Mouse (Mus musculus): ENCODE measurements around the gene Dclk1. TPM values are rescaled to one million over a fixed set of nuclear protein-coding genes. Genes with fewer than 3 reads are reported as not detected.
A peak's percentile ranks its signal among the peaks of the same experiment; 100 is the strongest.
"Not testable (repeated sequence)": the region's sequence is repeated elsewhere in the genome, so short reads cannot be mapped to it uniquely, and the experiment has no call there.

Dclk1 gene
- total RNA-seq (2021) = 10 to 100 TPM; 11.9 to 13.0 TPM

DNA sequence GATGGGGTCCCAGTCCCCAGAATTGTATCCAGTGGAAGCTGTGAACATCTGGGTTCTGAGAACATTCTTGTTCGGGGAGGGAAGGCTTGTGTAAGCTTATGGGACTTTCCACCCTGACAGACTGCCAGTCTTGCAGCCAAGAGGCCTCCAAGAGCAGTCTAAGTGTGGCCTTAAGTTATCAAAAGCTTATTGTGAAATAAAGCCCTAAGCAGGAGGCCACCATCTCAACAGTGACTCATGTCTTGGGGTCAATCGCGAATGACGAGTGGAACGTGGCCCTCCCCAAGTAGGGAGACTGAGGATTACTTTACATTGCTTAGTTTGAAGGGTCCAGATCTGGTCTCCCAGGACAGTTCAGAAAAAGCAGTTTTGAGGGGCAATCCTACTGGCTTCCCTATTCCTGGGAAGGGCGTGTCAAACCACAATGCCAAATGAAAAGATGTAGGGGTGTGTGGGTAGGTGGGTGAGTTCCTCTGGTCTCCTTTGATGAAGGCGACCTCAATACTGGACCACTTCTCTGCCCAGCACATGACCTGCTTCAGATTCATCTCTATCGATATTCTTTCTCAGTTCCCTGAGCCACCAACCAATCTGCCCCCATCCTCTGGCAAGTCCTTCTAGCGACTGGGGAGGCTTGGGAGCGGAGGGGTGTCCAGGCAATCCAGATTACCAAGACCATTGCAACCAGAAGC is at the start of gene Dclk1:
Dclk1 (plus strand) TSS at position 635 of the 692 bp plus-strand sequence.
- intact Hi-C loops (cut with DNase I) = loop anchor here (5.0 kb wide), 1 partner anchor 110 kb away; no protein-coding TSS in a partner anchor
- DNase-seq = peak; percentile 51 to 56

DNA sequence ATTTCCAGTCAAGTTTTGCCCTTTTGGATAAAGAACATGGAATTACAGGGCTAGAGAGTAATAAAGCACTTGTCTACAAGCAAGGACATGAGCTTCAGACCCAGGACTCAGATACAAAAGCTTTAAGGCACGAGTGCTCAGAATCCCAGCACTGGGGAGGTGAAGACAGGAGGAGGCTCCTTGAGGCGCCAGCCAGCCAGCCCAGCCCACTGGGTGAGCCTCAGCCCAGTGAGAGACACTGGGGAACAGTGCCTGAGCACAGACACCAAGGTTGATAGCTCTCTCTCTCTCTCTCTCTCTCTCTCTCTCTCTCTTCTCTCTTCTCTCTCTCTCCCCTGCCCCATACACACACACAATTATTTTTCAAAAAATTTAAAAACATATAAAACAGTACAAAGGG is 48.8 kb upstream of the Dclk1 start:
- no peak for DNase-seq
- intact Hi-C loops (cut with DNase I) = no loop called here

DNA sequence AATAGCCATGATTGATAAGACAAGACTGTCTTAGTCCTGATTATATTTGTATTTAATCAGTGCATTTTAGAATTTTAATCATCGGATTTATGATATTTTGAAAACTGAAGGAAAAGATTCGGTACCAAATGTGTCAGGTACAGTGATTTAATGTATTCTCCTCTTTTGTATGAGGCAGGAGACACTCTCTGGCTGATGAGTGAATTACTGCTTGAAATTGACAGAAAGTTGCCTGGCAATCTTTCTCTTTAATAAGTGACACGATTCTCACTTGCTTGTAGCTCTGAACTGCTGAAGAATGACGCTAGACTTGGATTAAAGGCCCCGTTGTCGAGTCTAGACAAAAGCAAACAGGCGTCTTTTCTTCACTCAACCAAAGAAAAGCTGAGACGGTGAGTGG is 47.4 kb upstream of the Dclk1 start:
- intact Hi-C loops (cut with DNase I) = no loop called here
- no peak for DNase-seq

DNA sequence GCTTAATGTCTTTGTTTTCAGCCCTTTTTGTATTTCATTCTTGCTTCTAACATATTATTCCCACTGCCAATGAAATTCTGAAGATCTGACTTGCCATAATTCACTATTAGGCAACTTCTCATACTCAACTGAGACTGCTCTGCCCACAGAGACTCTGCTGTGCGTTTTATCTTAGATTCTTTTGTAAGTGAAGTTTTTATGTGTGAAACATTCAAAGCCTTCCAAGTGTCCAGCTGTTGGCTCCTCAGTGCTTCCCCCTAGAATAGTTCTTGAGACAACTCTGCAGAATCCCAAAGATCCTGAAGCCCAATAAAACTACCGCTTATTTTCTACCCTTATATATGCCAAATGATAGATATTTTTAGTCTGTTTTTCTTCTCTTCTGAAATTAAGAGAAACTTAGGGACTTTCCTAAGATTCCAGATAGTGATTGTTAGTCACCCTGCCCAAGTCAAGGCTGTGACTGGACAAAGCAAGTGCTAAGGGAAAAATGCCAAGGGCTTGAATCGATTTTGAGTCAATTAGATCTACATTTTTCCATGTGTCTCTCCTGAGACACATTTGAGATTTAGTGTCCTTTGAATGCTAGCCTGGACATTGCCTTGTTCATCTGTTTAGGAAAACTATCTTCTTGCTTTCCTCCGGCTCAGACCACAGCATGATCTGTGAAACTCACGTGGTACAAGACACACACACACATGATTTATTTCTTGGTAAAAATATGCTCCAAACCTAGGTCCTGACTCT is 46.4 kb upstream of the Dclk1 start:
- DNase-seq = peak; percentile 30 to 36
- intact Hi-C loops (cut with DNase I) = no loop called here

DNA sequence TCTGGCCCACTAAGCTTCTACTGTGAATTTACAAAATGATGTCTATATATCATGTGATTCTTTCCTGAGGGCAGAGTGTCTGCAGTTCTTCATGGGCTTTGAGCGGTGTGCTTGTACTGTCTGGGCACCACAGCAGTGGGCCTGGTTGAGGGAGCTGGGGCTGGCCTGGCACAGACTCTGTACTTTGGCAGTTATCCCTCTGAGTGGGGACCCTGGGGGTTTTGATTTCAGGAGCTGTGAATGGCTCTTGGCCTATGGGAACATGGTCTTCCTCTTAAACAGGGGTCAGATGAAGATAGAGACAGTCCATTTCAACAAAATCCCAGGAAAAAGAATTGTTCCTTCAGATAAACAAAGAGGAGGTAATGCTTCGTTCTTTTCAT is 45.8 kb upstream of the Dclk1 start:
- no peak for DNase-seq
- intact Hi-C loops (cut with DNase I) = no loop called here

DNA sequence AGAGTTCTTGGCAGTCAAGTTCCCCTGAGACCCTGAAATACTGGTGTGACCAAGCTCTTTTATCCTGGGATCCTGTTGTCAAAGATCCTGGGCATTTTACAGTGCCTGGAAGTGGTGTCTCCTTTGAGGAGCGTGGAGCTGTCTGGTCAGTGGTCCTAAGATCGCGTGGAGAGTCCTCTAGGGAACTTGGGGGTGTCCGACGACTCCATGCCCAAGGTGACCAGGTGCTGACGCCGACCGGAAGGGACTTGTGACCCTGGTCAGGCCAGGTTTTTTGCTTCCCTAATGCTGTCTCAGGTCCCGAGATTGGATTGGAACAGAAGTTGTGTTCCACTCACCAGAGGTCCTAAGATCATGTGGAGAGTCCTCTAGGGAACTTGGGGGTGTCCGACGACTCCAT is 38.5 kb upstream of the Dclk1 start:
- intact Hi-C loops (cut with DNase I); DNase-seq: not testable (repeated sequence)

DNA sequence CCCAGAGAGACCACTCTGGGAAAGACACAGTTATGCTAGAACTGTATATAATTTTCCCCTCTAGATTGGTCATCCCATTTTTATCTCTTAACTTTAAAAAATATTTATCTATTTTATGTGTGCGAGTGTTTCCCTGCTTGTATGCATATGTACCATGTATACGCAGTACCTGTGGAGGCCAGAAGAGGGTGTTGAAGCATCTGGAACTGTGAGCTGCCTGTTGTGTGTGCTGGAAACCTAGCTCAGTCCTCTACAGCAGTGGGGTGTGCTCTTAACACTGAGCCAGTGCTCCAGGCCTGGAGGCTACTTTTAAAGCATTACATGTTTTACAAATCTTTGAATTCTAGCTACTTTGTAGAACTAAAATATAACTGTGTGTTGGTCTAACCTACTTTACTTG is 35.8 kb upstream of the Dclk1 start:
- intact Hi-C loops (cut with DNase I) = no loop called here
- no peak for DNase-seq

DNA sequence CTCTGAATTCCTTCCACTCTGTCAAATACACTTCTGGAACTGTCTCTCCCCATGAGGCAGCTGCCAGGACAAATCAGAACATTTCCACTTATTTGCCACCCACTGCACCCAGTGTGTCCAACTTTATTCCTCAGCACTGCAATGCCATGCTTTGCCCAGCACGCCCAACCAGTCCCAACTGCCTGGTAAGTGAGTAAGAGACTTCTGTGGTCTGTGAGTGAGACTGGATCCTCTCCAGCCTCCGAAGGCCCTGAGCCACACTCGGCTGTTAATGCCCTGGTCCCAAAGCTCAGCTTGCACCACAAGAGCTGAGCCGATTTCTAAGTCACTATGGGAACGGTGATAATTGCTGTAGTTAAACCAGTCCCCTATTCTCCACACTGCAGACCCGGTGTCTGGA is 34.5 kb upstream of the Dclk1 start:
- intact Hi-C loops (cut with DNase I) = no loop called here
- no peak for DNase-seq

DNA sequence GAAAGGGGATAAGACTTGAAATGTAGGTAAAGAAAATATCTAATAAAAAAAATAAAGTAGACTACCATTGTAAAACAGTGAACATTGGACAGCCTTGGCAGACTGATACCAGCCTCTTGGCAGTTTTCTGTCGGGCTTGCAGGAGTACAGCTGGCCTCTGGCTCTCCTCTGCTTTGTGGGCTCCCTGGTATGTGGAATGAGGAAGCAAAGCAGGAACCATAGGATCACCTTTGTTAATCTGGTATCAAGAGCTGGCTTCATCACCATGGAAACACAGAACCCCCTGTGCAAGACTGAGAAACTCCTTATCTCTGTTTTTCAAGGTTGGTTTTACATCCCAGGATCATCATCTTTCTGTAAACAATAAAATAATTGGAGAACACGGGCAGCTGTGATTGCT is 29.9 kb upstream of the Dclk1 start:
- DNase-seq = no peak
- intact Hi-C loops (cut with DNase I) = no loop called here

DNA sequence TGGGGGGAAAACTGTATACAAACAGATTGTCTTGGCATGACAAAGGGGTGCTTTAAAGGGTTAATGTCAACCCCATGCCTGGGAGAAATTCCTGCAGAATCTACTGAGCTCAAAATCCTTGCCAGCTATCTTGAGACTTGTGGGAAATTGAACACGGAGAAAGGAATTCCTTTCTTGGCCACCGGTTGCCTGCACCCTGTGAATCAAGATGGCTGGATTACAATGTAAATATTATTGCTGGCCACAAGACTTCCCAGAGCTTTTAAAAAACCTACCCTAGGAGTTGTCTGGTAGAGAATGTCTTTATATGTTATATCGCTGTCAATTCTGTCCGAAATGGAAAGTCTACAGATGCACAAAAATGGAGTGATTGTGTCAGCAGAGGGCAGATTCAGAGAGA is 28.4 kb upstream of the Dclk1 start:
- intact Hi-C loops (cut with DNase I) = no loop called here
- no peak for DNase-seq

DNA sequence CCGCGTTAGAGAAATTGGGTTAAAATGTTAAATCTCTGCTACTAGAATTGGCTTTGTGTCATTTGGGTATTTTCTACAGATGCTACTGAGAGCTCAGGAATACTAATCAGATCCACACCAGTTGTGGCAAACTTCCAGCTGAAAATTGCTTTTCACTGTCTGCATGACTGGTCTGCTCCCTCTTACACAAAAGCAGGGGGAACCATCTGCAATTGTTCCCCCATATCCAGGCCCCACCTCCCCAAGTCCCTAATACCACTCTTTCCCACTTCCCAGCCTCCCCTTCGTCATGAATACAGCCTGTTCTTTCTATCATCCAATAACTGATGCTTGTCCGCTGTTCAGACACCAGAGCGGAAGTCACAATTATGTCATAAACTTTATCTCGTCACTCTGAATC is 27.8 kb upstream of the Dclk1 start:
- DNase-seq = no peak
- intact Hi-C loops (cut with DNase I) = no loop called here

DNA sequence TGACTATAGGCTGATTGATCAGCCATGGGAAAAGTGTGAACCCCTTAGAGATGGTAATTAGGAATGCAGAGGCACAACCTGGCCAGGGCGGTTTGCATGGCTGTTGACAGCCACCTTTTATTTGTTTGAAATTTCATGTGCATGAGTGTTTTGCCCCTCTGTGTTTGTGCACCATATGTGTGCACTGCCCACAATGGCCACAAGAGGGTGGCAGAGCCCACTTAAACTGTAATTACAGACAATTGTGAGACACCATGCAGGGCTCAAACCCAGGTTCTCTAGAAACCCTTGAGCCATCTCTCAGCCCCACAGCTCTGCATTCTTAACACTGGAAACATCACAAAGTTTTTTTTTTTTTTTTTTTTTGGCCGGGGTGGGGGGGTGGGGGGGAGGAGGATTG is 19.7 kb upstream of the Dclk1 start:
- intact Hi-C loops (cut with DNase I) = no loop called here

DNA sequence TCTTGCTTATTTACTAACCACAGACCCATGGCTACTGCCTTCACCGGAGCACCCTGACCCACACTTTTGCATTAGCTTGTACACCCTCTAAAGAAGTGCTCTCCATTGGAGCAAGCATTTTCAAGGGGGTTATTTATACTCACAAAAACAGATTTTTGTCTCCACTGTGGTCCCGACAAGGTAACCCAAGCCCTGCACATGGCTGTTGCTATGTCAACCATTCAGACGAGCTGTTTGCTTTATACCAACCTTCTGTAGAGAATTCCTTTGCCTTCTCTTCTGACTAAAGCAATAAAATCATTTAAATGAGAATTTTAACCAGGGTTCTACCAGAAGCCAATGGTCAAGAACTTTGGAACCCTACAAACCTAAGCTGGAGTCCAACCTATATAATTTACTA is 18.3 kb upstream of the Dclk1 start:
- no peak for DNase-seq
- intact Hi-C loops (cut with DNase I) = no loop called here

More for the DNA sequence above, 19.7 kb upstream of the Dclk1 start:
- DNase-seq = no peak

DNA sequence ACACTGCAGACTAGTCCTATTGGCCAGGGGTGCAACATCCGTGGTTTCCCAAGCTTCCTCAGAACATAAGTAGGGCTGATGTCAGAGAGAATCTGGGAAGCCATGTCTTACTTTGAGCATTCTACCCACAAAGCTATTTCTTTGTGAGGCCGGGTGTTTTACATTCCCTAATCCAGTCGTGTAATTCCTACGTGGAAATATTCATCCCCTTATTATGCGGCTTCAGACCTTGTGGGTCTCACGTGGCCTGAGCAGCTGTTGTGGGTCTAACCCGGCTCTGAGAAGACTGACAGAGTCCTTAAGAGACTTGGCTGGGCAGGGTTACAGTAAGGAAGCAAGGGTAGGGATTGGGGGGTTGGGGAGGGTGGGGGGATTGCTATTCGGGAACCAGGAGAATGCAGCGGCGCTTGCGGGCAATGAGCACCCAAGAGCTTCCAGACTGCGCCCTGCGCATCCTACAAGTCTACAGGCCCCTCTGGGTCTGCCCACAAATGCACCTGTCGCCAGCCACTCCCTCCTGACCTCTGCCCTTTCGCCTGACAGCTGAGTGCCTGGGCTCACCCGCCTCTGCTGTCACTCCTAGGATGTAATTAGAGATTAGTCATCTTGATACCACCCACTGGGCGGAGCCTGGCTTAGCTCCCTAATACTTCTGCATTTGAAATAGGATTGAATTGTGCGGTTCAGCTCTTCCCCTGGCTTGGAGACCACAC is 15.5 kb upstream of the Dclk1 start:
- intact Hi-C loops (cut with DNase I) = no loop called here
- DNase-seq = no peak

DNA sequence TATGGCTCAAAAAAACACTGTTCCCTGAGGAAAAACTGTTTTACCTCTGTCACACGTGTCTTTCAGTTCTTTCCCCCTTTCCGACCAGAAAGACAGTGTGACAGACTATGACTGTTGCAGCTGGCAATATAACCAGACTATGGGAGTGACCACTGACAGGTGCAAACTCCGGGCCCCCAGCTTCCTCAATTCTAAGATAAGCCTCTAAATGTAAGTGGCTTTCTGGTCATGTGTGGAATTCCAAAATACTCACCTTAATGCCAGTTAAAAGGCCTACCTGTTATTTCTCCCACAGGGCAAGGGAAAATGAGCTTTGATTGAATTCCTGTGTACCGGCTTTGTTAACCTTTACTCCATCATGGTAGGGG is 15.0 kb upstream of the Dclk1 start:
- intact Hi-C loops (cut with DNase I) = no loop called here
- DNase-seq = no peak

DNA sequence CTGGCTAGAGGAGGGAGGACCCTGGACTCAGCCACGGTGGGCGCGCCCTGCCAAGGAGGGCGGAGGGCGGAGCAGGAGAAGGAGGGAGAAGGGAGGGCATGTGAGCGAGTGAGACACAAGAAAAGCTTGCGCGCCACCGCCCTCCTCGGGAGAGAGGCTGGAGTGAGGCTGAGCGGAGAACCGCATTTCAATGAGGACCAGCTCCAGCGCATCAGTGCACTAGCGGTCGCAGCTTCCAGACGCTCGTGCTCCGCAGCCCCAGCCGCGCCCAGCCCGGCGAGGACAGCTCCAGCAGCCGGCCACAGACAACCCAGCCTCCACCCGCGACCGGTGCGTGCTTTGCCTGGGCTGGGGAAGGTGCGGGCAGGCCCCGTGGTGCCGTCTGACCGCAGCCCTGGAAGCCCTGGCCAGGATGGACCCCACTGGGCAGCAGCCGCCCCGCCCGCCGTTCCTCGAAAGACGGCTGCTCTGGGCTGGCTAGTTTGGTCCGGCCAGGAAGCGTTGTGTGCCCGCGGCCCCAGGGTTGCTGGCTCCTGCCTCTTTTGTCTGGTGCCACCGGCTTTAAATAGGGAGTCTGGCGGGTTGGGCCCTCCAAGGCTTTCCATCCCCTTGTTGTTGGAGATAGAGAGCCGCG is 375 bp downstream of the Dclk1 start:
- intact Hi-C loops (cut with DNase I) = loop anchor here (5.0 kb wide), 1 partner anchor 110 kb away; no protein-coding TSS in a partner anchor
- DNase-seq = peak; percentile 80 to 83

DNA sequence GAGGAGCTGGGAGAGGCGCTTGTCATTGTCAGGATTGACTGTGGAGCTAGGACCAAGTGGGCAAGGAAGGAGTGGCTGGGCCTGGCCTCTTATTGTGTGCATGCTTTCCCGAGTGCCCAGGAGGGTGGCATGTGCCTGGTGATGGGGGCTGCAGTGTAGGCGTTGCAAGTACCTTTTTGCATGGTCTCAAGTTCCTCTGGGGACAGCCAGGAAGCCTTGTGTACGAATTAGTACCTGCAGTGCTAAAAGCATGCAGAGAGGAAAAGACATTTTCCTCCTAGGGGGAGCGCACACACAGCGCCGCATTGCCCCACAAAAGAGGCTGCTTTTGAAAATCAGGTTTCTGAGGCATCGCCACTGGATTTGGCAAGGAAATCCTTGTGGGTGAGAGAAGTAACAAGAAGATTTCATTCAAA is 900 bp downstream of the Dclk1 start:
- intact Hi-C loops (cut with DNase I) = loop anchor here (5.0 kb wide), 1 partner anchor 109 kb away; no protein-coding TSS in a partner anchor
- DNase-seq = no peak

DNA sequence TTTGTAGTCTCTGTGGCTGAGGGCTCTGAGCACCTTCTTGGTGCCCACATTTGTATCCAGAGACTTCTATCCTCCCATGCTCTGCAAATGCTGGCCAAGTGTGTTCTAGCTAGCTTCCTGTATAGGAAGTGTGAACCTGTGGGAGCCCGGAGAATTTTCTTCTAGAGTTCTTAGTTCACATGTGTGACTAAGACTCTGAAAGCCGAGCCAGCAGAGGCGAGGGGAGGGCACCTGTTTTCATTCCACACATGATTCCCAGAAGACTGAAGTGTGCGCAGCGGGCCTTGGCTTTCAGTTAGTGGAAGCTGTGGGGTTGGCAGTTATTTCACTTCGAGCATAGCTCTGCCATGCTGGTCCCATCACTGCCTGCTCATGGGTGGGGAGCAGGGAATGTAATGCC is 1.9 kb downstream of the Dclk1 start:
- no peak for DNase-seq
- intact Hi-C loops (cut with DNase I) = loop anchor here (5.0 kb wide), 1 partner anchor 108 kb away; no protein-coding TSS in a partner anchor

DNA sequence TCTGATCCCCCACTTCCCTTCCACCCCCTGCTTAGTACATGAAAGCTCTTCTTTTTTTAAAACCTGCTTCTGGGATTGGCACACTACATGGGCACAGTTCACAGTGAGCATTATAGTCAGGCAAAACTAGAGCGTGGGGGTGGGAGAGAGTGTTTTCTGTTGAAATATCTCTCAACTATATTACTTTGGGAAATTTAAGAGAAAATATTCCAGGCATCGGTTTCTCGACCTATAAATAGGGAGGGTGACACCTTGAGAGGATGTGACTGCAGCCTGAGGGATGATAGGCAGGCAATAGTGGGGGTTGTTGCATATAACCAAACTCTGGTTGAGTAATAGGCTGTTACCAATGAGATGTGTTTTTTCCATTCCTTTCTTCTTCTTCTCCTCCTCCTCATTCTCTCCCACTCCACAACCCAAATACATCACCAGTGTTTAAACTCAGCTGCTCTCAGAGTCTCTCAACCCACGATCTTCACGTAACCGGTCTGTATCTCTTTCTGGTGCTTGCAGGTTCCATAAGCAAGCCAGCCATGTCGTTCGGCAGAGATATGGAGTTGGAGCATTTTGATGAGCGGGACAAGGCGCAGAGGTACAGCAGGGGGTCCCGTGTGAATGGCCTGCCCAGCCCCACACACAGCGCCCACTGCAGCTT is 4.6 kb downstream of the Dclk1 start:
- DNase-seq = no peak
- intact Hi-C loops (cut with DNase I) = no loop called here

DNA sequence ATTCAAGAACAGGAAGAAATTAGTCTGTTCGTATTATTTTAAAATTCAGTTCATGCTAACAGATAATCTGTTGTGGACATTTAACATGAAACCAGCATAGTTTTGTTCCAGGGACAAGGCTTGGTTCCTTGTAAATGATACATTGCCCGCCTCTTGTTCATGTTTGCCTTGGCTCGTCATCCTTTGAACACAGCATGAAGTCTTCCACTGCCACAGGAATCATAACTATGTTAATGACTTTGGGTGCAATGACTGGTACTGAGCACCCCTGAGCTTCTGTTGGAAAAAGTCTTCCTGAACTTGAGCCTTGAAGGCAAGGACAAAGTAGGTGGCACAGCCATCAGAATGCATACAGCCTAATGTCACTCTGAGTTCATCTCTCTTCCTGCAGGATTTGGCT is 5.9 kb downstream of the Dclk1 start:
- no peak for DNase-seq
- intact Hi-C loops (cut with DNase I) = no loop called here

DNA sequence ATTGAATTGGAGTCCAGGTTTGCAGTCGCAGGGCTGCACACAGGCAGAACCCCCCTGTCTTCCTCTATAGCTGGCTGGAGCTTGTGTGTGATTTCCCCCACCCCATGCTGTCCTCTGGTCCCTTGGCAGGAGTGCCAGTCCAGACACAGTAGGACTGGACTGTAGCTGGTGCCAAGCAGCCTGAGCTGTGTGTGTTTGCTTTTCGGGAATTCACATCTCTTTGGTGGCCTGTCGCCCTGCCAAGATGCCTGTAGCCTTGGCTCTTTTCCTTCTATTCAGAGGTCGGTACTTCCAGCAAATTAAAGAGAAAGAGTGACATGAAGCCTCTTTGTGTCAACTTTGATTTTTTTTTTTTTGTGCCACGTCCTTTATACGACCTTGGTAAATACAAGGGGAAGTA is 6.3 kb downstream of the Dclk1 start:
- intact Hi-C loops (cut with DNase I) = no loop called here
- DNase-seq = peak; percentile 31 to 33
